Mouse (Mus musculus): Measurements from ENCODE around the gene Atp5f1. TPM values are rescaled to one million over a fixed set of nuclear protein-coding genes. Genes with fewer than 3 reads are reported as not detected.

The Atp5f1 gene
- total RNA-seq, 1 experiment = 300 TPM

GRCm38 (mm10) chr3:105908976-105909375 lies 50.9 kb downstream of the Atp5f1 start:
- H3K4me1 ChIP-seq (ENCODE audit: control insufficient read depth in 2 of 2, insufficient read depth in 2 of 2, low read length in 2 of 2, poor library complexity in 1 of 2) = no peaks in the 10 kb centered on the region
- H3K4me3 ChIP-seq (ENCODE audit: insufficient read depth in 1 of 2, low read depth in 1 of 2, low read length in 2 of 2, poor library complexity in 1 of 2, severe bottlenecking in 1 of 2) = no peak overlapping the region
- no peak for TF ChIP-seq MAFK (IDR thresholded peaks at IDR 0.05; ENCODE audit: insufficient read depth, low read depth, low read length)
- TF ChIP-seq ZNF384 (IDR thresholded peaks at IDR 0.05; ENCODE audit: low read depth, low read length) = no peak
- no peak for TF ChIP-seq CHD2 (IDR thresholded peaks at IDR 0.05; ENCODE audit: low read depth, low read length)
- no peak for DNase-seq (ENCODE audit: low read depth, low spot score)
- H3K9me3 ChIP-seq (ENCODE audit: control insufficient read depth, insufficient read depth, low read depth, low read length) = no peaks in the 10 kb centered on the region
- H3K27ac ChIP-seq (ENCODE audit: insufficient read depth, low read depth, low read length, poor library complexity, severe bottlenecking) = no peak overlapping the region
- in situ Hi-C loops (cut with MboI; ENCODE audit: low sequenced_read_pairs in 2 of 2, unreplicated experiment in 2 of 2) = no loop called here
- no peak overlapping the region for H3K9ac ChIP-seq (ENCODE audit: insufficient read depth, low read depth, low read length, poor library complexity, severe bottlenecking)
- H3K36me3 ChIP-seq (ENCODE audit: control insufficient read depth, insufficient read depth, low read length, poor library complexity, severe bottlenecking) = no peaks in the 10 kb centered on the region

- Histone ChIP-seq H3K4me1 (ENCODE audit: control insufficient read depth in 2 of 2, insufficient read depth in 2 of 2, low read length in 2 of 2, poor library complexity in 1 of 2) (no peaks in the 10 kb centered on the region), H3K9me3 (ENCODE audit: control insufficient read depth, insufficient read depth, low read depth, low read length) (no peaks in the 10 kb centered on the region), H3K4me3 (ENCODE audit: insufficient read depth in 1 of 2, low read depth in 1 of 2, low read length in 2 of 2, poor library complexity in 1 of 2, severe bottlenecking in 1 of 2) (no peak overlapping the region), H3K27ac (ENCODE audit: insufficient read depth, low read depth, low read length, poor library complexity, severe bottlenecking) (no peak overlapping the region), H3K9ac (ENCODE audit: insufficient read depth, low read depth, low read length, poor library complexity, severe bottlenecking) (no peak overlapping the region), H3K36me3 (ENCODE audit: control insufficient read depth, insufficient read depth, low read length, poor library complexity, severe bottlenecking) (no peaks in the 10 kb centered on the region)
- in situ Hi-C loops (cut with MboI; ENCODE audit: low sequenced_read_pairs in 2 of 2, unreplicated experiment in 2 of 2) = no loop called here
- DNase-seq (ENCODE audit: low read depth, low spot score) = no peak
- TF ChIP-seq ZC3H11A (IDR thresholded peaks at IDR 0.05; ENCODE audit: borderline replicate concordance, low read depth, low read length) (no peak), HCFC1 (IDR thresholded peaks at IDR 0.05; ENCODE audit: borderline replicate concordance, insufficient read depth, low read length) (no peak), CHD2 (IDR thresholded peaks at IDR 0.05; ENCODE audit: low read depth, low read length) (no peak)
Observed at GRCm38 (mm10) chr3:105907956-105908655, 51.8 kb downstream of the Atp5f1 start.

GRCm38 (mm10) chr3:105904721-105905120 lies 55.2 kb downstream of the Atp5f1 start:
- no peaks in the 10 kb centered on the region for H3K4me1 ChIP-seq (ENCODE audit: control insufficient read depth in 2 of 2, insufficient read depth in 2 of 2, low read length in 2 of 2, poor library complexity in 1 of 2)
- in situ Hi-C loops (cut with MboI; ENCODE audit: low sequenced_read_pairs in 2 of 2, unreplicated experiment in 2 of 2) = loop anchor here in 1 of 2 experiments (5.0 kb wide), 1 partner anchor 232 kb away; no protein-coding TSS in a partner anchor
- no peak for TF ChIP-seq ZC3H11A (IDR thresholded peaks at IDR 0.05; ENCODE audit: borderline replicate concordance, low read depth, low read length)
- no peak overlapping the region for H3K9ac ChIP-seq (ENCODE audit: insufficient read depth, low read depth, low read length, poor library complexity, severe bottlenecking)
- no peak overlapping the region for H3K4me3 ChIP-seq (ENCODE audit: insufficient read depth in 1 of 2, low read depth in 1 of 2, low read length in 2 of 2, poor library complexity in 1 of 2, severe bottlenecking in 1 of 2)
- no peaks in the 10 kb centered on the region for H3K36me3 ChIP-seq (ENCODE audit: control insufficient read depth, insufficient read depth, low read length, poor library complexity, severe bottlenecking)
- DNase-seq (ENCODE audit: low read depth, low spot score) = no peak
- H3K9me3 ChIP-seq (ENCODE audit: control insufficient read depth, insufficient read depth, low read depth, low read length) = no peaks in the 10 kb centered on the region
- H3K27ac ChIP-seq (ENCODE audit: insufficient read depth, low read depth, low read length, poor library complexity, severe bottlenecking) = no peak overlapping the region

GRCm38 (mm10) chr3:105904213-105904612 lies 55.7 kb downstream of the Atp5f1 start:
- no peak overlapping the region for H3K4me3 ChIP-seq (ENCODE audit: insufficient read depth in 1 of 2, low read depth in 1 of 2, low read length in 2 of 2, poor library complexity in 1 of 2, severe bottlenecking in 1 of 2)
- in situ Hi-C loops (cut with MboI; ENCODE audit: low sequenced_read_pairs in 2 of 2, unreplicated experiment in 2 of 2) = loop anchor here in 1 of 2 experiments (5.0 kb wide), 1 partner anchor 232 kb away; no protein-coding TSS in a partner anchor
- H3K9me3 ChIP-seq (ENCODE audit: control insufficient read depth, insufficient read depth, low read depth, low read length) = no peaks in the 10 kb centered on the region
- H3K9ac ChIP-seq (ENCODE audit: insufficient read depth, low read depth, low read length, poor library complexity, severe bottlenecking) = no peak overlapping the region
- H3K27ac ChIP-seq (ENCODE audit: insufficient read depth, low read depth, low read length, poor library complexity, severe bottlenecking) = no peak overlapping the region
- no peak for DNase-seq (ENCODE audit: low read depth, low spot score)
- no peaks in the 10 kb centered on the region for H3K36me3 ChIP-seq (ENCODE audit: control insufficient read depth, insufficient read depth, low read length, poor library complexity, severe bottlenecking)
- no peaks in the 10 kb centered on the region for H3K4me1 ChIP-seq (ENCODE audit: control insufficient read depth in 2 of 2, insufficient read depth in 2 of 2, low read length in 2 of 2, poor library complexity in 1 of 2)
- no peak for TF ChIP-seq ZNF384 (IDR thresholded peaks at IDR 0.05; ENCODE audit: low read depth, low read length)
- TF ChIP-seq ZC3H11A (IDR thresholded peaks at IDR 0.05; ENCODE audit: borderline replicate concordance, low read depth, low read length) = no peak
- no peak for TF ChIP-seq MAFK (IDR thresholded peaks at IDR 0.05; ENCODE audit: insufficient read depth, low read depth, low read length)
- TF ChIP-seq HCFC1 (IDR thresholded peaks at IDR 0.05; ENCODE audit: borderline replicate concordance, insufficient read depth, low read length) = no peak
- no peak for TF ChIP-seq CHD2 (IDR thresholded peaks at IDR 0.05; ENCODE audit: low read depth, low read length)

GRCm38 (mm10) chr3:105901468-105901867 lies 58.4 kb downstream of the Atp5f1 start:
- no peak for TF ChIP-seq ZNF384 (IDR thresholded peaks at IDR 0.05; ENCODE audit: low read depth, low read length)
- TF ChIP-seq HCFC1 (IDR thresholded peaks at IDR 0.05; ENCODE audit: borderline replicate concordance, insufficient read depth, low read length) = no peak
- Histone ChIP-seq H3K36me3 (ENCODE audit: control insufficient read depth, insufficient read depth, low read length, poor library complexity, severe bottlenecking) (no peaks in the 10 kb centered on the region), H3K9ac (ENCODE audit: insufficient read depth, low read depth, low read length, poor library complexity, severe bottlenecking) (no peak overlapping the region), H3K9me3 (ENCODE audit: control insufficient read depth, insufficient read depth, low read depth, low read length) (no peaks in the 10 kb centered on the region), H3K4me3 (ENCODE audit: insufficient read depth in 1 of 2, low read depth in 1 of 2, low read length in 2 of 2, poor library complexity in 1 of 2, severe bottlenecking in 1 of 2) (no peak overlapping the region), H3K4me1 (ENCODE audit: control insufficient read depth in 2 of 2, insufficient read depth in 2 of 2, low read length in 2 of 2, poor library complexity in 1 of 2) (no peaks in the 10 kb centered on the region), H3K27ac (ENCODE audit: insufficient read depth, low read depth, low read length, poor library complexity, severe bottlenecking) (no peak overlapping the region)
- in situ Hi-C loops (cut with MboI; ENCODE audit: low sequenced_read_pairs in 2 of 2, unreplicated experiment in 2 of 2) = loop anchor here in 1 of 2 experiments (5.0 kb wide), 1 partner anchor 229 kb away; no protein-coding TSS in a partner anchor
- no peak for DNase-seq (ENCODE audit: low read depth, low spot score)
